Mouse (Mus musculus) forebrain, postnatal 0 days (tissue): Measurements from ENCODE around the gene Tas2r139. TPM values are rescaled to one million over a fixed set of nuclear protein-coding genes. Genes with fewer than 3 reads are reported as not detected.
A peak's percentile ranks its signal among the peaks of the same experiment; 100 is the strongest.
"Not testable (repeated sequence)": the region's sequence is repeated elsewhere in the genome, so short reads cannot be mapped to it uniquely, and the experiment has no call there.

Experiments used
- ATAC-seq: fragments of 200-750 bp; cut with Nextera tagmentation; 2 replicates; pipeline ENCODE4 v1.8.0; 2017; ENCODE audit warnings: mild to moderate bottlenecking, moderate library complexity
- DNase-seq: peaks from one replicate; pipeline ENCODE4 v3.0.0-alpha.2; 2015
- H3K27ac ChIP-seq: fragments of 300-500 bp; sonication (generic); 2 replicates; pipeline ENCODE4 v1.5.1; 2014; ENCODE audit warnings: low read depth, mild to moderate bottlenecking, antibody characterized with exemption, low read length, moderate library complexity, mixed read lengths
- H3K27me3 ChIP-seq: fragments of 300-500 bp; sonication (generic); 2 replicates; pipeline ENCODE4 v1.6.1; 2014; ENCODE audit warnings: mild to moderate bottlenecking, low read length, mixed read lengths; ENCODE audit not compliant: insufficient read depth
- H3K36me3 ChIP-seq: fragments of 300-500 bp; sonication (generic); 2 replicates; pipeline ENCODE4 v1.6.1; 2014; ENCODE audit warnings: mild to moderate bottlenecking, moderate library complexity; ENCODE audit not compliant: insufficient read depth
- H3K4me1 ChIP-seq: fragments of 300-500 bp; sonication (generic); 2 replicates; pipeline ENCODE4 v1.6.1; 2014; ENCODE audit warnings: antibody characterized with exemption; ENCODE audit not compliant: insufficient read depth
- H3K4me2 ChIP-seq: fragments of 300-500 bp; sonication (generic); 2 replicates; pipeline ENCODE4 v1.6.1; 2014; ENCODE audit warnings: low read depth, mild to moderate bottlenecking, moderate library complexity
- H3K4me3 ChIP-seq: fragments of 300-500 bp; sonication (generic); 2 replicates; pipeline ENCODE4 v1.5.1; 2014; ENCODE audit warnings: low read depth, low read length, mixed read lengths
- H3K9ac ChIP-seq: fragments of 300-500 bp; sonication (generic); 2 replicates; pipeline ENCODE4 v1.6.1; 2014; ENCODE audit warnings: mild to moderate bottlenecking
- H3K9me3 ChIP-seq: fragments of 300-500 bp; sonication (generic); 2 replicates; pipeline ENCODE4 v1.6.1; 2016; ENCODE audit warnings: low read length
- CTCF ChIP-seq: sonication (generic); IDR thresholded peaks from 2 replicates; pipeline ENCODE4 v1.5.1; 2016; ENCODE audit warnings: antibody characterized with exemption, control low read depth, low read depth
- WGBS: fragments of 180-500 bp; shearing (Covaris S2); extraction: QIAGEN DNeasy Blood & Tissue Kit; methylation state at CpG from one replicate; pipeline ENCODE4 v1.1.7; 2014; 5-methylcytosine and 5-hydroxymethylcytosine counted together
- polyA plus RNA-seq: library from polyadenylated mRNA; unstranded; fragments of >200 nt; fragmentation: Nextera tagmentation; extraction: Ambion mirVana; gene quantifications from 2 replicates; pipeline ENCODE4 v1.2.1, GENCODE M21; 2015
- total RNA-seq: library from RNA; depleted of rRNA; stranded (reverse); fragments of >200 nt; gene quantifications from 2 replicates; pipeline ENCODE4 v1.2.3, GENCODE M21; 2014; rRNA removed

Gene Tas2r139
- total RNA-seq (not detected in 2 replicates), polyA plus RNA-seq (not detected in 2 replicates)

- H3K4me2 ChIP-seq: no peak within 1 kb of the TSS
- WGBS: 79% methylated on average over 3 of the region's 3 CpGs
- no peak within 1 kb of the TSS for H3K27ac ChIP-seq
- ATAC-seq (no peak), DNase-seq (no peak)
- no peak within 1 kb of the TSS for H3K4me3 ChIP-seq
- H3K27me3 ChIP-seq: no peaks in the 10 kb centered on the region
- H3K9me3 ChIP-seq: no peaks in the 10 kb centered on the region
- no peaks in the 10 kb centered on the region for H3K4me1 ChIP-seq
- no peak within 1 kb of the TSS for H3K9ac ChIP-seq
- H3K36me3 ChIP-seq: no peaks in the 10 kb centered on the region
- TF ChIP-seq CTCF: no peak
Observed at GRCm38 (mm10) chr6:42140636-42141035, at the start of gene Tas2r139. Gene Tas2r139, plus strand, starts transcription at chr6:42140936.

- ATAC-seq: not testable (repeated sequence)
- 81% methylated on average over 15 of the region's 15 CpGs for WGBS
Observed at GRCm38 (mm10) chr6:42151115-42151514, 10.4 kb downstream of the Tas2r139 start.

GRCm38 (mm10) chr6:42182462-42182861 is 41.7 kb downstream of the Tas2r139 start:
- peak; percentile 76 for ATAC-seq
- no peak for TF ChIP-seq CTCF
- no peak overlapping the region for H3K9ac ChIP-seq
- 48% methylated on average over 1 of the region's 1 CpGs for WGBS
- H3K27ac ChIP-seq: peak overlapping the region; percentile 23; the same call in 1 of the 2 replicates
- H3K4me1 ChIP-seq: no peaks in the 10 kb centered on the region
- H3K4me2 ChIP-seq: no peak overlapping the region
- H3K4me3 ChIP-seq: no peak overlapping the region
- no peaks in the 10 kb centered on the region for H3K36me3 ChIP-seq
- H3K9me3 ChIP-seq: no peaks in the 10 kb centered on the region
- H3K27me3 ChIP-seq: no peaks in the 10 kb centered on the region
- DNase-seq: peak; percentile 53

More at GRCm38 (mm10) chr6:42151115-42151514, 10.4 kb downstream of the Tas2r139 start:
- not testable (repeated sequence) for H3K27me3 ChIP-seq, H3K9ac ChIP-seq, H3K4me2 ChIP-seq, H3K4me1 ChIP-seq, H3K4me3 ChIP-seq, H3K27ac ChIP-seq, H3K36me3 ChIP-seq, DNase-seq, H3K9me3 ChIP-seq

- H3K4me3 ChIP-seq: no peak overlapping the region
- H3K27ac ChIP-seq: no peak overlapping the region
- no peak overlapping the region for H3K9ac ChIP-seq
- no peaks in the 10 kb centered on the region for H3K27me3 ChIP-seq
- TF ChIP-seq CTCF: no peak
- no peaks in the 10 kb centered on the region for H3K9me3 ChIP-seq
- ATAC-seq: no peak
- H3K4me2 ChIP-seq: no peak overlapping the region
- 64% methylated on average over 3 of the region's 3 CpGs for WGBS
- no peak for DNase-seq
- H3K36me3 ChIP-seq: no peaks in the 10 kb centered on the region
- no peaks in the 10 kb centered on the region for H3K4me1 ChIP-seq
Observed at GRCm38 (mm10) chr6:42186230-42186629, 45.5 kb downstream of the Tas2r139 start.

Other genes starting within 250 kb of the Tas2r139 start
- not detected in 2 replicates for gene Sval1, start 189.3 kb upstream of the Tas2r139 start, total RNA-seq
- gene Sval1, start 189.3 kb upstream of the Tas2r139 start, polyA plus RNA-seq: not detected in 2 replicates
- not detected in 2 replicates for gene Sval3, start 172.8 kb upstream of the Tas2r139 start, total RNA-seq
- not detected in 2 replicates for gene Sval3, start 172.8 kb upstream of the Tas2r139 start, polyA plus RNA-seq
- not detected in 2 replicates for gene Sva, start 102.5 kb upstream of the Tas2r139 start, total RNA-seq
- not detected in 2 replicates for gene Sva, start 102.5 kb upstream of the Tas2r139 start, polyA plus RNA-seq
- gene Tas2r144, start 74.4 kb downstream of the Tas2r139 start, total RNA-seq: not detected in 2 replicates
- not detected in 2 replicates for gene Tas2r144, start 74.4 kb downstream of the Tas2r139 start, polyA plus RNA-seq
- gene Gstk1, start 105.0 kb downstream of the Tas2r139 start, total RNA-seq: 6.8 and 7.3 TPM in 2 replicates
- gene Gstk1, start 105.0 kb downstream of the Tas2r139 start, polyA plus RNA-seq: 9.4 and 9.8 TPM in 2 replicates
- gene Tmem139, start 121.0 kb downstream of the Tas2r139 start, total RNA-seq: not detected in 2 replicates
- 0.24 TPM in 1 of 2 replicates, not detected in the other for gene Tmem139, start 121.0 kb downstream of the Tas2r139 start, polyA plus RNA-seq
- gene Casp2, start 124.0 kb downstream of the Tas2r139 start, total RNA-seq: 35.0 and 54.0 TPM in 2 replicates
- gene Casp2, start 124.0 kb downstream of the Tas2r139 start, polyA plus RNA-seq: 21.3 and 24.7 TPM in 2 replicates
- 1.8 and 3.3 TPM in 2 replicates for gene Clcn1, start 145.7 kb downstream of the Tas2r139 start, total RNA-seq
- 0.55 and 0.74 TPM in 2 replicates for gene Clcn1, start 145.7 kb downstream of the Tas2r139 start, polyA plus RNA-seq
- 59.2 and 72.2 TPM in 2 replicates for gene Fam131b, start 183.7 kb downstream of the Tas2r139 start, total RNA-seq
- 5.3 and 5.6 TPM in 2 replicates for gene Fam131b, start 183.7 kb downstream of the Tas2r139 start, polyA plus RNA-seq
- gene Zyx, start 208.7 kb downstream of the Tas2r139 start, total RNA-seq: 30.5 and 35.6 TPM in 2 replicates
- gene Zyx, start 208.7 kb downstream of the Tas2r139 start, polyA plus RNA-seq: 43.5 and 51.6 TPM in 2 replicates
- gene Epha1, start 232.3 kb downstream of the Tas2r139 start, total RNA-seq: 0.62 and 0.86 TPM in 2 replicates
- gene Epha1, start 232.3 kb downstream of the Tas2r139 start, polyA plus RNA-seq: 0.20 and 0.67 TPM in 2 replicates